Mouse (Mus musculus): ENCODE measurements around the gene Ppcs. TPM values are rescaled to one million over a fixed set of nuclear protein-coding genes. Genes with fewer than 3 reads are reported as not detected.

Gene Ppcs
- 20.0 and 21.0 TPM in 2 replicates for polyA plus RNA-seq (2016; fragmentation: Nextera tagmentation; extraction: Ambion mirVana)

GRCm38 (mm10) chr4:119422294-119422964 is at the start of gene Ppcs, which contains the start of gene Zmynd12:
Gene Ppcs (minus strand): TSS chr4:119422420.
Gene Zmynd12 (plus strand): TSS chr4:119422814.
- Histone ChIP-seq H3K36me3 (no peaks in the 10 kb centered on the region), H3K4me2 (replicated peaks) (peak within 1 kb of the TSS; percentile 86), H3K4me1 (peaks cover 18% of the 10 kb centered on the region), H3K4me3 (peak within 1 kb of the TSS; percentile 74), H3K27me3 (peaks cover 14% of the 10 kb centered on the region), H3K9me3 (no peaks in the 10 kb centered on the region), H3K27ac (replicated peaks) (peak within 1 kb of the TSS; percentile 86), H3K9ac (replicated peaks) (peak within 1 kb of the TSS; percentile 82)
- WGBS, result under 1% methylated on average over 52 of the region's 52 CpGs
- ATAC-seq (ENCODE audit: low FRiP score, low read depth), result peak; percentile 93

GRCm38 (mm10) chr4:119467720-119468380 is 45.6 kb upstream of the Ppcs start:
- WGBS, result 91% methylated on average over 16 of the region's 16 CpGs
- Histone ChIP-seq H3K4me3 (no peak overlapping the region), H3K27me3 (no peaks in the 10 kb centered on the region), H3K27ac (replicated peaks) (no peak overlapping the region), H3K4me1 (peaks cover 12% of the 10 kb centered on the region), H3K9me3 (no peaks in the 10 kb centered on the region), H3K4me2 (replicated peaks) (no peak overlapping the region), H3K9ac (replicated peaks) (no peak overlapping the region), H3K36me3 (no peaks in the 10 kb centered on the region)
- no peak for ATAC-seq (ENCODE audit: low FRiP score, low read depth)

- H3K36me3 ChIP-seq, result no peaks in the 10 kb centered on the region
- no peak overlapping the region for H3K9ac ChIP-seq (replicated peaks)
- WGBS, result 90% methylated on average over 5 of the region's 5 CpGs
- H3K27me3 ChIP-seq, result no peaks in the 10 kb centered on the region
- no peak overlapping the region for H3K4me2 ChIP-seq (replicated peaks)
- no peak overlapping the region for H3K27ac ChIP-seq (replicated peaks)
- peaks cover 23% of the 10 kb centered on the region for H3K4me1 ChIP-seq
- H3K4me3 ChIP-seq, result no peak overlapping the region
- ATAC-seq (ENCODE audit: low FRiP score, low read depth), result no peak
- H3K9me3 ChIP-seq, result no peaks in the 10 kb centered on the region
Observed at GRCm38 (mm10) chr4:119465841-119466240, 43.6 kb upstream of the Ppcs start.

GRCm38 (mm10) chr4:119463756-119464419 is 41.7 kb upstream of the Ppcs start:
- Histone ChIP-seq H3K4me3 (no peak overlapping the region), H3K4me1 (peaks cover 23% of the 10 kb centered on the region), H3K27me3 (no peaks in the 10 kb centered on the region), H3K36me3 (no peaks in the 10 kb centered on the region), H3K9ac (replicated peaks) (no peak overlapping the region), H3K4me2 (replicated peaks) (no peak overlapping the region), H3K27ac (replicated peaks) (no peak overlapping the region), H3K9me3 (no peaks in the 10 kb centered on the region)
- WGBS, result 86% methylated on average over 13 of the region's 13 CpGs
- ATAC-seq (ENCODE audit: low FRiP score, low read depth), result no peak

GRCm38 (mm10) chr4:119462858-119463755 is 40.9 kb upstream of the Ppcs start:
- Histone ChIP-seq H3K4me3 (no peak overlapping the region), H3K27ac (replicated peaks) (no peak overlapping the region), H3K36me3 (no peaks in the 10 kb centered on the region), H3K4me2 (replicated peaks) (no peak overlapping the region), H3K4me1 (peaks cover 23% of the 10 kb centered on the region), H3K9me3 (no peaks in the 10 kb centered on the region), H3K9ac (replicated peaks) (no peak overlapping the region), H3K27me3 (no peaks in the 10 kb centered on the region)
- WGBS, result 63% methylated on average over 11 of the region's 11 CpGs
- no peak; the same call in 1 of the 2 replicates for ATAC-seq (ENCODE audit: low FRiP score, low read depth)

GRCm38 (mm10) chr4:119462457-119462856 is 40.2 kb upstream of the Ppcs start:
- Histone ChIP-seq H3K27me3 (no peaks in the 10 kb centered on the region), H3K9me3 (no peaks in the 10 kb centered on the region), H3K9ac (replicated peaks) (no peak overlapping the region), H3K4me2 (replicated peaks) (no peak overlapping the region), H3K4me3 (no peak overlapping the region), H3K36me3 (no peaks in the 10 kb centered on the region), H3K4me1 (peaks cover 23% of the 10 kb centered on the region), H3K27ac (replicated peaks) (no peak overlapping the region)
- no peak for ATAC-seq (ENCODE audit: low FRiP score, low read depth)
- WGBS, result 88% methylated on average over 3 of the region's 3 CpGs

GRCm38 (mm10) chr4:119460728-119461141 is 38.5 kb upstream of the Ppcs start:
- Histone ChIP-seq H3K4me1 (peaks cover 23% of the 10 kb centered on the region), H3K4me2 (replicated peaks) (no peak overlapping the region; the same call in 1 of the 2 replicates), H3K9ac (replicated peaks) (no peak overlapping the region), H3K4me3 (no peak overlapping the region), H3K9me3 (no peaks in the 10 kb centered on the region), H3K27ac (replicated peaks) (peak overlapping the region; percentile 72), H3K27me3 (no peaks in the 10 kb centered on the region), H3K36me3 (no peaks in the 10 kb centered on the region)
- peak; percentile 80 for ATAC-seq (ENCODE audit: low FRiP score, low read depth)
- WGBS, result 33% methylated on average over 8 of the region's 8 CpGs

GRCm38 (mm10) chr4:119460296-119460695 is 38.1 kb upstream of the Ppcs start:
- 0 out of 2 replicates have a peak, but pooled peaks have one; percentile 24 for ATAC-seq (ENCODE audit: low FRiP score, low read depth)
- 59% methylated on average over 5 of the region's 5 CpGs for WGBS
- H3K4me2 ChIP-seq (replicated peaks), result no peak overlapping the region

GRCm38 (mm10) chr4:119453533-119453932 is 31.3 kb upstream of the Ppcs start:
- ATAC-seq (ENCODE audit: low FRiP score, low read depth), result peak; percentile 66
- no peaks in the 10 kb centered on the region for H3K36me3 ChIP-seq
- no peaks in the 10 kb centered on the region for H3K27me3 ChIP-seq
- no peak overlapping the region for H3K4me3 ChIP-seq
- H3K4me2 ChIP-seq (replicated peaks), result no peak overlapping the region
- H3K9me3 ChIP-seq, result no peaks in the 10 kb centered on the region
- 18% methylated on average over 6 of the region's 6 CpGs for WGBS
- H3K4me1 ChIP-seq, result peaks cover 8% of the 10 kb centered on the region
- peak overlapping the region; percentile 54 for H3K27ac ChIP-seq (replicated peaks)
- H3K9ac ChIP-seq (replicated peaks), result no peak overlapping the region

More at GRCm38 (mm10) chr4:119460296-119460695, 38.1 kb upstream of the Ppcs start:
- no peaks in the 10 kb centered on the region for H3K27me3 ChIP-seq
- no peak overlapping the region for H3K9ac ChIP-seq (replicated peaks)
- H3K27ac ChIP-seq (replicated peaks), result peak overlapping the region; percentile 72
- H3K9me3 ChIP-seq, result no peaks in the 10 kb centered on the region
- no peak overlapping the region for H3K4me3 ChIP-seq
- no peaks in the 10 kb centered on the region for H3K36me3 ChIP-seq
- peaks cover 23% of the 10 kb centered on the region for H3K4me1 ChIP-seq

GRCm38 (mm10) chr4:119453128-119453527 is 30.9 kb upstream of the Ppcs start:
- no peak overlapping the region for H3K4me3 ChIP-seq
- no peak overlapping the region for H3K4me2 ChIP-seq (replicated peaks)
- H3K27me3 ChIP-seq, result no peaks in the 10 kb centered on the region
- WGBS, result 74% methylated on average over 5 of the region's 5 CpGs
- peaks cover 8% of the 10 kb centered on the region for H3K4me1 ChIP-seq
- no peak for ATAC-seq (ENCODE audit: low FRiP score, low read depth)
- no peaks in the 10 kb centered on the region for H3K9me3 ChIP-seq
- no peak overlapping the region for H3K9ac ChIP-seq (replicated peaks)
- no peaks in the 10 kb centered on the region for H3K36me3 ChIP-seq
- peak overlapping the region; percentile 54 for H3K27ac ChIP-seq (replicated peaks)

- peaks cover 8% of the 10 kb centered on the region for H3K4me1 ChIP-seq
- H3K36me3 ChIP-seq, result no peaks in the 10 kb centered on the region
- ATAC-seq (ENCODE audit: low FRiP score, low read depth), result no peak
- 80% methylated on average over 7 of the region's 7 CpGs for WGBS
- H3K27me3 ChIP-seq, result no peaks in the 10 kb centered on the region
- no peak overlapping the region for H3K4me3 ChIP-seq
- no peak overlapping the region for H3K27ac ChIP-seq (replicated peaks)
- H3K9me3 ChIP-seq, result no peaks in the 10 kb centered on the region
- no peak overlapping the region for H3K4me2 ChIP-seq (replicated peaks)
- H3K9ac ChIP-seq (replicated peaks), result no peak overlapping the region
Observed at GRCm38 (mm10) chr4:119450436-119450835, 28.2 kb upstream of the Ppcs start.
